Mouse (Mus musculus) ES-E14 (cell line): ENCODE results near the gene Gtf2ird2.

Experiments
- CHD2 ChIP-seq: IDR thresholded peaks from 2 replicates; pipeline ENCODE4 v1.6.1; 2014; ENCODE audit warnings: mild to moderate bottlenecking, low read depth, low read length, inconsistent platforms
- HCFC1 ChIP-seq: IDR thresholded peaks from 2 replicates; pipeline ENCODE4 v1.6.1; 2012; ENCODE audit warnings: low read length, inconsistent platforms, borderline replicate concordance; ENCODE audit not compliant: insufficient read depth
- ZC3H11A ChIP-seq: IDR thresholded peaks from 2 replicates; pipeline ENCODE4 v1.6.1; 2012; ENCODE audit warnings: low read depth, mild to moderate bottlenecking, inconsistent platforms, low read length, borderline replicate concordance

GRCm38 (mm10) chr5:134232568-134232967 is 48.7 kb downstream of the Gtf2ird2 start:
- no peak for TF ChIP-seq ZC3H11A
- no peak for TF ChIP-seq CHD2
- no peak for TF ChIP-seq HCFC1
